Mouse (Mus musculus) heart, postnatal 0 days (tissue): ENCODE results near the gene Slit2.

Experiments used
- CTCF ChIP-seq: IDR thresholded peaks from 2 replicates; pipeline ENCODE4 v1.5.1; 2016; ENCODE audit warnings: antibody characterized with exemption, control low read depth, low read depth
- EP300 ChIP-seq: IDR thresholded peaks from 2 replicates; pipeline ENCODE4 v1.6.1; 2016; ENCODE audit warnings: antibody characterized with exemption, low read depth

- TF ChIP-seq CTCF, result no peak
- TF ChIP-seq EP300, result no peak
These were observed 1.8 kb downstream of the Slit2 start for GRCm38 (mm10) chr5:47984584-47985197.
